Mouse (Mus musculus): ENCODE results near the gene Taf15.

DNA sequence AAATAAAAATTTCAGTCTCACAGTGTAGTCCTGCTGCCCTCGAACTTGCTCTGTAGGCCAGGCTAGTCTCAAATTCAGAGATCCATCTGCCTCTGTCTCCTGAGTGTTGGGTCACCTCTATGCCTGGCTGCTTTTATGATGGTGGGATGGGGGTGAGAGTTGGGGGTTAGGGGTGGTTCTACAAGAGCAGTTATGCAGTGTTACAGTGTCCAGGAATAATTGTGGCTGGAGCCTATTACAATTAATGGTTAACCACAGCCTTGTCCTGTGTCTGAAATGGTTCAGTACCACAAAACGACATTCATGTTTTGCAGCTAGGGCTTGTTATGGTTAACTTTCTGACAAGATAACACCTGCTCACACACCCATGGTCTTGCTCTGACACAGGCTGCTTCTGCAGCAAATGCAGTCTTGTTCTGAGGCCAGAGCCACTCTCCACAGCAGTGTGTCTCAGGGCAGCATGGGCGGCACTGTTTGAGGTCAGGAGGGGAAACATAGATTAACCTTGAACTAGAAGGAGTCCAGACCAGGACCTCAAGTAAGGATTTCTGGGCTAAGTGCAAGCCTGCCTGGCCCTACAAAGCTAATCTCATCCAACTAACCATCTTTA lies 65.9 kb downstream of the Taf15 start:
- TF ChIP-seq CTCF (IDR thresholded peaks at IDR 0.05; ENCODE audit: low read depth, low read length) (no peak), GATA1 (IDR thresholded peaks at IDR 0.05; ENCODE audit: borderline replicate concordance, low read length) (no peak)

Data from G1E (cell line).